Mouse (Mus musculus) liver, embryonic 16.5 days (tissue): ENCODE results near the gene Lrp1. TPM values are rescaled to one million over a fixed set of nuclear protein-coding genes. Genes with fewer than 3 reads are reported as not detected.
A peak's percentile ranks its signal among the peaks of the same experiment; 100 is the strongest.

Experiments used
- ATAC-seq: fragments of 200-750 bp; cut with Nextera tagmentation; 2 replicates; pipeline ENCODE4 v1.8.0; 2017; ENCODE audit warnings: low read depth, mild to moderate bottlenecking, moderate number of reproducible peaks, moderate library complexity
- H3K27ac ChIP-seq: fragments of 300-500 bp; sonication (generic); 2 replicates; pipeline ENCODE4 v1.5.1; 2014; ENCODE audit warnings: mild to moderate bottlenecking, low read length
- H3K27me3 ChIP-seq: fragments of 300-500 bp; sonication (generic); 2 replicates; pipeline ENCODE4 v1.6.1; 2014; ENCODE audit warnings: low read depth, low read length, mixed read lengths; ENCODE audit not compliant: control insufficient read depth, insufficient read depth
- H3K36me3 ChIP-seq: fragments of 300-500 bp; sonication (generic); 2 replicates; pipeline ENCODE4 v1.6.1; 2014; ENCODE audit warnings: mild to moderate bottlenecking; ENCODE audit not compliant: control insufficient read depth, insufficient read depth
- H3K4me1 ChIP-seq: fragments of 300-500 bp; sonication (generic); 2 replicates; pipeline ENCODE4 v1.6.1; 2014; ENCODE audit warnings: low read depth, low read length, mixed read lengths; ENCODE audit not compliant: control insufficient read depth
- H3K4me2 ChIP-seq: fragments of 300-500 bp; sonication (generic); 2 replicates; pipeline ENCODE4 v1.6.1; 2014; ENCODE audit warnings: low read depth, low read length, mixed read lengths
- H3K4me3 ChIP-seq: fragments of 300-500 bp; sonication (generic); 2 replicates; pipeline ENCODE4 v1.5.1; 2014; ENCODE audit warnings: low read depth, mild to moderate bottlenecking, low read length
- H3K9ac ChIP-seq: fragments of 300-500 bp; sonication (generic); 2 replicates; pipeline ENCODE4 v1.6.1; 2014; ENCODE audit warnings: low read depth, low read length
- H3K9me3 ChIP-seq: fragments of 300-500 bp; sonication (generic); replicated peaks from 2 replicates; pipeline ENCODE4 v1.6.1; 2016; ENCODE audit warnings: low read length; ENCODE audit not compliant: control insufficient read depth
- WGBS: fragments of 180-500 bp; shearing (Covaris S2); extraction: QIAGEN DNeasy Blood & Tissue Kit; methylation state at CpG from one replicate; pipeline ENCODE4 v1.1.7; 2014; ENCODE audit not compliant: insufficient replicate concordance; 5-methylcytosine and 5-hydroxymethylcytosine counted together
- polyA plus RNA-seq: library from polyadenylated mRNA; unstranded; fragments of >200 nt; fragmentation: Nextera tagmentation; extraction: Ambion mirVana; gene quantifications from 2 replicates; pipeline ENCODE4 v1.2.1, GENCODE M21; 2015

The Lrp1 gene
- polyA plus RNA-seq, 1 experiment from 2014 or later = 36.3 TPM

GRCm38 (mm10) chr10:127590831-127591451 lies 30.0 kb downstream of the Lrp1 start:
- WGBS = 53% methylated on average over 7 of the region's 7 CpGs
- Histone ChIP-seq H3K9ac (no peak overlapping the region), H3K27ac (peak overlapping the region; percentile 50), H3K9me3 (no peaks in the 10 kb centered on the region), H3K27me3 (no peaks in the 10 kb centered on the region), H3K4me3 (no peak overlapping the region), H3K36me3 (no peaks in the 10 kb centered on the region; the same call in 1 of the 2 replicates), H3K4me2 (no peak overlapping the region), H3K4me1 (peaks cover 11% of the 10 kb centered on the region)
- peak; percentile 38 for ATAC-seq

GRCm38 (mm10) chr10:127590256-127590655 lies 30.7 kb downstream of the Lrp1 start:
- Histone ChIP-seq H3K4me2 (no peak overlapping the region), H3K4me1 (peaks cover 6% of the 10 kb centered on the region), H3K9ac (no peak overlapping the region), H3K4me3 (no peak overlapping the region), H3K27me3 (no peaks in the 10 kb centered on the region), H3K27ac (no peak overlapping the region), H3K36me3 (no peaks in the 10 kb centered on the region; the same call in 1 of the 2 replicates), H3K9me3 (no peaks in the 10 kb centered on the region)
- no peak for ATAC-seq
- 58% methylated on average over 11 of the region's 12 CpGs for WGBS

- Histone ChIP-seq H3K4me1 (no peaks in the 10 kb centered on the region), H3K9me3 (no peaks in the 10 kb centered on the region), H3K27ac (no peak overlapping the region), H3K27me3 (no peaks in the 10 kb centered on the region), H3K36me3 (no peaks in the 10 kb centered on the region; the same call in 1 of the 2 replicates), H3K4me2 (no peak overlapping the region), H3K9ac (no peak overlapping the region), H3K4me3 (no peak overlapping the region)
- no peak for ATAC-seq
- WGBS = 35% methylated on average over 8 of the region's 8 CpGs
These were observed 33.2 kb downstream of the Lrp1 start for GRCm38 (mm10) chr10:127587776-127588175.

GRCm38 (mm10) chr10:127586209-127586608 lies 34.7 kb downstream of the Lrp1 start:
- ATAC-seq = no peak
- Histone ChIP-seq H3K4me3 (no peak overlapping the region), H3K4me2 (no peak overlapping the region), H3K27ac (no peak overlapping the region), H3K4me1 (no peaks in the 10 kb centered on the region), H3K27me3 (no peaks in the 10 kb centered on the region), H3K9me3 (no peaks in the 10 kb centered on the region), H3K9ac (no peak overlapping the region), H3K36me3 (no peaks in the 10 kb centered on the region; the same call in 1 of the 2 replicates)
- WGBS = 39% methylated on average over 4 of the region's 4 CpGs

- Histone ChIP-seq H3K4me1 (no peaks in the 10 kb centered on the region), H3K27ac (no peak overlapping the region), H3K9me3 (no peaks in the 10 kb centered on the region), H3K4me2 (no peak overlapping the region), H3K27me3 (no peaks in the 10 kb centered on the region), H3K4me3 (no peak overlapping the region), H3K36me3 (no peaks in the 10 kb centered on the region; the same call in 1 of the 2 replicates), H3K9ac (no peak overlapping the region)
- no peak for ATAC-seq
- WGBS = 78% methylated on average over 2 of the region's 2 CpGs
These were observed 35.4 kb downstream of the Lrp1 start for GRCm38 (mm10) chr10:127585598-127585997.

GRCm38 (mm10) chr10:127583649-127584048 lies 37.3 kb downstream of the Lrp1 start:
- H3K4me2 ChIP-seq = no peak overlapping the region
- no peak for ATAC-seq
- no peak overlapping the region for H3K9ac ChIP-seq
- no peaks in the 10 kb centered on the region for H3K36me3 ChIP-seq
- no peaks in the 10 kb centered on the region for H3K9me3 ChIP-seq
- no peaks in the 10 kb centered on the region for H3K4me1 ChIP-seq
- no peak overlapping the region for H3K27ac ChIP-seq
- no peak overlapping the region for H3K4me3 ChIP-seq
- H3K27me3 ChIP-seq = no peaks in the 10 kb centered on the region
- 59% methylated on average over 8 of the region's 8 CpGs for WGBS

GRCm38 (mm10) chr10:127581291-127581690 lies 39.7 kb downstream of the Lrp1 start:
- 65% methylated on average over 9 of the region's 9 CpGs for WGBS
- ATAC-seq = no peak
- no peaks in the 10 kb centered on the region for H3K36me3 ChIP-seq

GRCm38 (mm10) chr10:127577982-127578381 lies 43.0 kb downstream of the Lrp1 start:
- no peak overlapping the region for H3K4me3 ChIP-seq
- H3K27ac ChIP-seq = no peak overlapping the region
- WGBS = 60% methylated on average over 15 of the region's 15 CpGs
- no peak overlapping the region for H3K9ac ChIP-seq
- ATAC-seq = no peak
- H3K4me2 ChIP-seq = no peak overlapping the region
- peaks cover 3% of the 10 kb centered on the region for H3K36me3 ChIP-seq
- no peaks in the 10 kb centered on the region for H3K27me3 ChIP-seq
- H3K9me3 ChIP-seq = no peaks in the 10 kb centered on the region
- H3K4me1 ChIP-seq = no peaks in the 10 kb centered on the region

More at GRCm38 (mm10) chr10:127581291-127581690, 39.7 kb downstream of the Lrp1 start:
- H3K9ac ChIP-seq = no peak overlapping the region
- H3K4me3 ChIP-seq = no peak overlapping the region
- no peaks in the 10 kb centered on the region for H3K4me1 ChIP-seq
- no peaks in the 10 kb centered on the region for H3K9me3 ChIP-seq
- no peak overlapping the region for H3K4me2 ChIP-seq
- H3K27me3 ChIP-seq = no peaks in the 10 kb centered on the region
- H3K27ac ChIP-seq = no peak overlapping the region

- Histone ChIP-seq H3K4me3 (no peak overlapping the region), H3K4me2 (no peak overlapping the region), H3K27me3 (no peaks in the 10 kb centered on the region), H3K36me3 (peaks cover 3% of the 10 kb centered on the region), H3K9ac (no peak overlapping the region), H3K9me3 (no peaks in the 10 kb centered on the region), H3K4me1 (no peaks in the 10 kb centered on the region), H3K27ac (no peak overlapping the region)
- WGBS = 62% methylated on average over 9 of the region's 9 CpGs
- no peak for ATAC-seq
These were observed 43.8 kb downstream of the Lrp1 start for GRCm38 (mm10) chr10:127577156-127577555.
